Comparison of ENCODE assay signal across 19 mouse cellular contexts in the genomic region with DNA sequence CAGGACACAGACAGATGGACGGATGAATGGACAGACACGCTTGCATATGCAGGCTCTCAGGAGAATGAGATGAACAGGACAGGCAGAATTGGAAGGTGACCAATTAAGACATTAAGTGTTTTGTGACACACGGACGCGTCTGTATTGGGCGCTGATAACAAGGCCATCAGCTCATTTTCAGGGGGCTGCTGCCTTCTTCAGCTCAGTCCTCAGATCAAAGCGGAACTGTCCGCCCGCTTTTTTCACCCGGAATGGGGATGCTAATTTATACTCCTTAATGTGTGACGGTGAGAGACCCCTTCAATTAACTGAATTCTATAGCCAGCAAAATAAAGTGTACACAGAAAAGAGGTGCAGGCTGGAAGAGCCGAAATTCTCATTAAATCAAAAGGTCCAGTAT. TPM values are rescaled to one million over a fixed set of nuclear protein-coding genes. Genes with fewer than 3 reads are reported as not detected.
DNase-seq lines count a peak whose midpoint lies in the region; ATAC-seq and TF ChIP-seq lines count a peak whose summit lies in the region.
"Had no signal": no experiment of that assay in that cellular context is flagged by ENCODE, and none has a peak within 500 bp of the region (broad histone marks: within the 10 kb centered on the region; RNA-seq: fewer than 3 reads in every experiment).

No protein-coding gene starts in this region.

- no peak overlapping the region for H3K4me3 ChIP-seq in forebrain, embryonic 11.5 days (ENCODE audit: low read depth, low read length)
- H3K4me3 ChIP-seq in forebrain, embryonic 15.5 days: no peak overlapping the region
- H3K4me3 ChIP-seq in midbrain, embryonic 13.5 days (replicated peaks): no peak overlapping the region
- no peak overlapping the region for H3K4me3 ChIP-seq in midbrain, embryonic 11.5 days (ENCODE audit: low read depth, low read length)
- H3K4me3 ChIP-seq: embryonic facial prominence, embryonic 10.5 days; embryonic facial prominence, embryonic 12.5 days had no signal

- no peak for TF ChIP-seq CTCF in brain, embryonic 14.5 days (IDR thresholded peaks at IDR 0.05; ENCODE audit: borderline replicate concordance, extremely low read depth, insufficient read depth, insufficient read length)

- peaks cover 63% of the 10 kb centered on the region for H3K27me3 ChIP-seq in forebrain, embryonic 11.5 days (ENCODE audit: control insufficient read depth, insufficient read depth, low read length)
- peaks cover 90% of the 10 kb centered on the region for H3K27me3 ChIP-seq in forebrain, embryonic 15.5 days
- peaks cover 76% of the 10 kb centered on the region for H3K27me3 ChIP-seq in midbrain, embryonic 13.5 days
- H3K27me3 ChIP-seq in midbrain, embryonic 11.5 days (ENCODE audit: control insufficient read depth, insufficient read depth, low read length): peaks cover 19% of the 10 kb centered on the region; the same call in 1 of the 2 replicates

- TF ChIP-seq POLR2A in brain, embryonic 14.5 days (IDR thresholded peaks at IDR 0.05; ENCODE audit: borderline replicate concordance, extremely low read depth, insufficient read depth, insufficient read length, poor library complexity, severe bottlenecking): no peak

- H3K4me1 ChIP-seq in forebrain, embryonic 11.5 days (replicated peaks; ENCODE audit: control insufficient read depth, insufficient read depth, low read length): no peaks in the 10 kb centered on the region
- H3K4me1 ChIP-seq in forebrain, embryonic 15.5 days: no peaks in the 10 kb centered on the region
- H3K4me1 ChIP-seq in midbrain, embryonic 13.5 days (replicated peaks): peaks cover 16% of the 10 kb centered on the region
- peaks cover 4% of the 10 kb centered on the region for H3K4me1 ChIP-seq in midbrain, embryonic 11.5 days (ENCODE audit: control insufficient read depth, insufficient read depth, low read length)
- H3K4me1 ChIP-seq: embryonic facial prominence, embryonic 10.5 days; embryonic facial prominence, embryonic 12.5 days had no signal

- DNase-seq in forebrain, embryonic 11.5 days (ENCODE audit: low spot score): peak; percentile 70
- no peak for DNase-seq in midbrain, embryonic 11.5 days (ENCODE audit: low spot score, missing footprints)
- peak; percentile 60 for DNase-seq in brain, embryonic 14.5 days (ENCODE audit: low read depth)
- no peak for DNase-seq in natural killer cell, adult 2 months (ENCODE audit: low spot score in 2 of 2)
- DNase-seq: adrenal gland, adult 2 months; adrenal gland, postnatal 10 days; adrenal gland, postnatal 25 days; cerebellum, adult 11-12 months; cerebellum, adult 2 months; cerebellum, adult 9-10 months; cerebellum, postnatal 10 days; cerebellum, postnatal 25 days; forebrain, postnatal 0 days had no signal

- H3K9ac ChIP-seq in forebrain, embryonic 11.5 days (ENCODE audit: low read length): no peak overlapping the region
- no peak overlapping the region for H3K9ac ChIP-seq in forebrain, embryonic 15.5 days (replicated peaks)
- H3K9ac ChIP-seq in midbrain, embryonic 13.5 days (replicated peaks): no peak overlapping the region
- H3K9ac ChIP-seq in midbrain, embryonic 11.5 days (ENCODE audit: low read length): no peak overlapping the region
- H3K9ac ChIP-seq: embryonic facial prominence, embryonic 12.5 days; forebrain, postnatal 0 days had no signal

- no peaks in the 10 kb centered on the region for H3K36me3 ChIP-seq in forebrain, embryonic 11.5 days (ENCODE audit: control insufficient read depth, insufficient read depth, low read length)
- no peaks in the 10 kb centered on the region for H3K36me3 ChIP-seq in forebrain, embryonic 15.5 days
- no peaks in the 10 kb centered on the region for H3K36me3 ChIP-seq in midbrain, embryonic 13.5 days
- no peaks in the 10 kb centered on the region for H3K36me3 ChIP-seq in midbrain, embryonic 11.5 days (ENCODE audit: control insufficient read depth, insufficient read depth, low read length)
- H3K36me3 ChIP-seq: embryonic facial prominence, embryonic 10.5 days; embryonic facial prominence, embryonic 12.5 days had no signal

- 20% methylated on average over 12 of the region's 12 CpGs for WGBS in forebrain, embryonic 11.5 days
- WGBS in forebrain, embryonic 15.5 days: 15% methylated on average over 12 of the region's 12 CpGs
- 17% methylated on average over 12 of the region's 12 CpGs for WGBS in midbrain, embryonic 13.5 days
- 22% methylated on average over 12 of the region's 12 CpGs for WGBS in midbrain, embryonic 11.5 days

- H3K9me3 ChIP-seq in forebrain, embryonic 11.5 days (ENCODE audit: control insufficient read depth, low read length): no peaks in the 10 kb centered on the region
- H3K9me3 ChIP-seq in forebrain, embryonic 15.5 days: no peaks in the 10 kb centered on the region
- no peaks in the 10 kb centered on the region for H3K9me3 ChIP-seq in midbrain, embryonic 13.5 days
- no peaks in the 10 kb centered on the region for H3K9me3 ChIP-seq in midbrain, embryonic 11.5 days (ENCODE audit: control insufficient read depth, low read length)
- H3K9me3 ChIP-seq: embryonic facial prominence, embryonic 10.5 days; embryonic facial prominence, embryonic 12.5 days had no signal

- no peak overlapping the region for H3K27ac ChIP-seq in forebrain, embryonic 11.5 days (ENCODE audit: low read depth, low read length)
- H3K27ac ChIP-seq in forebrain, embryonic 15.5 days (replicated peaks): no peak overlapping the region
- no peak overlapping the region for H3K27ac ChIP-seq in midbrain, embryonic 13.5 days
- H3K27ac ChIP-seq in midbrain, embryonic 11.5 days (ENCODE audit: low read depth, low read length): no peak overlapping the region
- H3K27ac ChIP-seq: embryonic facial prominence, embryonic 10.5 days; embryonic facial prominence, embryonic 12.5 days had no signal

- H3K4me2 ChIP-seq in forebrain, embryonic 11.5 days (ENCODE audit: low read depth, low read length, severe bottlenecking): no peak overlapping the region
- H3K4me2 ChIP-seq in forebrain, embryonic 15.5 days (replicated peaks): no peak overlapping the region
- H3K4me2 ChIP-seq in midbrain, embryonic 13.5 days (replicated peaks): no peak overlapping the region
- H3K4me2 ChIP-seq in midbrain, embryonic 11.5 days: no peak overlapping the region
- H3K4me2 ChIP-seq: embryonic facial prominence, embryonic 12.5 days had no signal

- peak; percentile 69 for ATAC-seq in forebrain, embryonic 11.5 days (replicated peaks; ENCODE audit: low FRiP score)
- no peak for ATAC-seq in forebrain, embryonic 15.5 days (replicated peaks)
- ATAC-seq in midbrain, embryonic 13.5 days: peak; percentile 50; the same call in 1 of the 2 replicates
- ATAC-seq in midbrain, embryonic 11.5 days (ENCODE audit: low FRiP score): no peak
- ATAC-seq: forebrain, postnatal 0 days had no signal

RNA-seq across cellular contexts. Expression of gene Bsx, which starts 15.5 kb away (rescaled TPM):
- polyA plus RNA-seq in forebrain, embryonic 11.5 days (2014; fragmentation: Nextera tagmentation; extraction: Ambion mirVana): 0.72 and 1.7 TPM in 2 replicates
- polyA plus RNA-seq in forebrain, embryonic 15.5 days (2015; fragmentation: Nextera tagmentation; extraction: Ambion mirVana): 0.91 and 2.9 TPM in 2 replicates
- polyA plus RNA-seq in midbrain, embryonic 13.5 days (2015; fragmentation: Nextera tagmentation; extraction: Ambion mirVana): 2.7 and 4.1 TPM in 2 replicates
- 0.22 and 0.50 TPM in 2 replicates for polyA plus RNA-seq in midbrain, embryonic 11.5 days (2014; fragmentation: Nextera tagmentation; extraction: Ambion mirVana)
- polyA plus RNA-seq in brain, embryonic 14.5 days (2012; rRNA removed): 1.5 and 2.5 TPM in 2 replicates
- polyA plus RNA-seq: C2C12; embryonic facial prominence, embryonic 12.5 days; embryonic facial prominence, embryonic 14.5 days had no signal

Comparison
In these comparisons a context has a peak if more than half of its experiments do, and no peak if none do; other contexts are left out.
1. ATAC-seq: peak in forebrain, embryonic 11.5 days (single experiment) and midbrain, embryonic 13.5 days (single experiment); none in forebrain, embryonic 15.5 days (single experiment) and midbrain, embryonic 11.5 days (single experiment).
2. DNase-seq: peak in forebrain, embryonic 11.5 days (single experiment) and brain, embryonic 14.5 days (single experiment); none in midbrain, embryonic 11.5 days (single experiment) and natural killer cell, adult 2 months (0 of 2).